Mouse (Mus musculus) cerebellum, adult 11-12 months (tissue): ENCODE data around the gene Sh3rf1.

Source experiments
- DNase-seq: peaks from one replicate; pipeline ENCODE4 v3.0.0; 2022

The Sh3rf1 gene

DNA sequence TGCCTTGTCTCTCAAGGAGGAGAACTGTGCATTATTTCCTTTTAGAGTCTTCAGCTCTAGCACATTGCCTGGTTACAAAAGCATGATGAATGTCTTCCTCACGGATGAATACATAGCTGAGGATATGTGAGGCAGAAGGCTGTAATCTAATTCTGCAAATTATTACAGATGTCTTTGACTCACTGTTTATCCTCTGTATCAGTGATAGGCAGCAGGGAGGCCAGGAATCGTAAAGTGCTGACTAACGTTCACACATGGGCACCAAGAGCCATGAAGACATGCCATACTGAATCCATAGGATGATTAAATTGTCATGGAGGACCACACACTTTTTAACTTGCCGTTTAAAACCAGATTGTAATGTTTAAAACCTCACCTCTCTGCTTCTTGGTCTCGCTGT lies 103.7 kb downstream of the Sh3rf1 start:
- no peak for DNase-seq

DNA sequence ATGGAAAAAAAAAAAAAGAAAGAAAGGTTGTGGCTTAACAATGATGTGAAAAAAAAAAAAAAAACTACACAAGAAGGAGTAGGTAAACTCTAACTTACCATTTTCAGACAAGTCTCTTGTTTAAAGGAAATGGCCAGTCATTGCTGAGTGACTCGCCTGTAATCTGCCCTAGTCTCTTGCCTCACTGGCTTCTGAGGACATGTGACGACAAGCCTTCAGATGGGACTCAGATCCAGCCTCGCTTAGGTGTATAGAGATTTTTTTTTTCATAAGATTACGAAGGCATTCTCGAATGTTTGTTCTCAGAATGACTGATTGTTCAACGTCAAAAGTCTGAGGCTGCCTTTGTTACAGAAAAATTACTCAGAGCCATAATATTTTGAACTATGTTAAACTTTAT lies 116.0 kb downstream of the Sh3rf1 start:
- no peak for DNase-seq

DNA sequence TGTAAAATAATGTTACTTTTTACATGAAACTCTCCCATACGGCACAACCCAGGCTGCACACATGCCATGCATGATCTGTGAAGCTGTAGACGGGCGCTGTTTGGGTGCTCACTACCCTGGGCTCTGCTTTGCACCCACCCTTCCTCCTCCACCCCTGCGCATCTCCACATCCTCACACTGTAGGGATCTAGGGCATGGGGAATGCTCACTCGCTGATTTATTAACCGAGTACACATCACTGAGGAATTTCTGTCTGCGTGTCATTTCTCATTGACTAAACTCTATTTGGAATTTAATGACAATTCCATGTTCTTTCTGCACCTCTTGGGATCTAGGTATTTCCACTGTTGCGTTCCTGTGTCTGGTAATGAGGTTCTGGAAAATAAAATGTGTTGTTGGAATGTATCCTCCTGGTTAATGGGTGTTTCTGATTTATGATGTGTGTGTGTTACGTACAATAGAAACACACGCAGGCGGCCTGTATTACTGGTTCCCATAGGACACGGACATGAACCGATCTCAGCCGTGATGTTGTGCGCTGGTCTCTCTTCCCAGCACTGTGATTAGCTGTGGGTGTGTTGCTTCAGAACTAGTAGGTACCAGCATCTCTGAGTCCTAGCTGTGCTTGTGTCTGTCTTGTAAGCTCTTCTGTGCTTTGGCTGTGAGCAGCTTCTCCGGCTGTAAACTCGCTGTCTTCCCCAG lies 116.8 kb downstream of the Sh3rf1 start:
- DNase-seq: no peak

DNA sequence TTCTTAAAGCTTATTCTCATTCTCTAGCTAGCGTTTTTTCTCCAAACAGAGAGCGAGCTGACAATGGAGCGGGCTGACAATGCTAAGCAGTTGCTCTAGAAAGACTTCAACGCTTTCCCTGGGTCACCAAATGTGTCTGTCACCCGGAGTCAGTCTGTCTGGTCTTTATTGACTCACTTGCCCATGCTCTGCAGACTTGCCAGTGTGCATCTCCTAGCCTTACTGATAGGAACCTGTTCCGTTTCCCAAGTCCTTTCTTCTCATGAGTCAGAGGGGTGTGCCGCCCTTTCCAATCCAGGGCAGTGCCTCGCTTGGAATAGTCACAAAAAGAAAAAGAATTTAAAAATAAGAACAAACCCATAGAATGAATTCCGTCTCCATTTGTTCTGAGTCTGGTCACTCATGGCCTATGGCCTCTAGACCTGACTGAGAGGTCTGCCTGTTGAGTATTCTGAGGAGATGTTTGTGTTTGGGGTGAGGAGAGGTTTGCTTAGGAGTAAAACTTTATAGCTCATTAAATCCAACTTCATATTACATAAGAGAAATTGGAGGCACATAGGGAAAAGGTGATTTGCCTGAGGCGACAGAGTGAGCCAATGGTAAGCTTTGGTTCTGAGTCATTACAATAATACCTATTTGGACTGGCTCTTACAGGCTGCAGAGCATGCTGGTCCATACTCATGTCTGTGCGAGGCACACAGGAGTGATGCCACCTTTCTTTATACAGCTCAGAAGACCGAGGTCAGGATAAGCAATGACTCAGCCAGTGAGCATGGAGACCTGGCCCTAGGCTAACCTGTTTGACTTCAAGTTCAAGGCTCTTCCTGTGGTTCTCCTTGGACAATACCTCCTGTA lies 118.1 kb downstream of the Sh3rf1 start:
- DNase-seq: no peak

DNA sequence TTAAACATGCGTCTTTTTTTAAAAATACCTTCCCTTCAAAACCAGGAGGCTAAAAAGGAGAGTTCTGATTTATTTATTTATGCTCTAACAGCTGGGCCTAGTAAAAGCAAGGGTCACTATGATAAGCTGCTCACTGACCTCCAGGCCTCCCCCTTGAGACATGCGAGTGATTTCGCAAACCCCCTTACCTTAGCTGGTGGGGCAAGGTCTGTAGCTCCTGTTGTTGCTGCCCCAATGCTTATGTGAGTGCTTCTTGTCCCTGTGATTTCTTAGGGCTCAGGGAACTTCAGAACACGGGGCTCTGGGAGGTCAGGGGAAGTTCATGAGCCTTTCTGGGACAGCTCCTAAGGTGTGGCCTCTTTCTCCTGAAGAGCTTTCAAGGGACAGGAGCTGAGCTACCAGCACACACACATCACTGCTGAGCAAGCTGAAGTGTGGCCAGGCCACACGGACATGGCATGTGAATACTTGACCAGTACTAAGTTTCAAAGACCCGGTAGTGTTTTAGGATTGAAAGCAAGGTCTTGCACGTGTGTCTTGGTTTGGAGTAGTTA lies 118.9 kb downstream of the Sh3rf1 start:
- DNase-seq: no peak

DNA sequence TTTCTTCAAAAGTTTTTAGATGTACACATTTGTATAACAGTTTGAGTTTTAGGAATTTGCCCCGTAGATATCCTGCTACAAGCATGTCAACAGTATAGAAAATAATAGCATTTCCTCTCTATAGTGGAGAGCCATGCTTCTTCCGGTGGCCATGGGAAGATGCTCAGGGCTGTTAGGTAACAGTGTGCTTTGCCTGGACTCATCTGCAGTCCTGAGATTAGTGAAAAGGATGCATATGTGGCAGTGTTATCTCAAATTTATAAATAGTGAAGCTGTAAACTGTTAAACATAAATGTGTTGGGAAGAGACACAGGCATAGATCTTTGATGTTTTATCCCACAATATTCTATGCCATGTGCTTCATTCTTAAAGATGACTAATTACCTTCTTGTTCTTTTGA lies 120.8 kb downstream of the Sh3rf1 start:
- no peak for DNase-seq

DNA sequence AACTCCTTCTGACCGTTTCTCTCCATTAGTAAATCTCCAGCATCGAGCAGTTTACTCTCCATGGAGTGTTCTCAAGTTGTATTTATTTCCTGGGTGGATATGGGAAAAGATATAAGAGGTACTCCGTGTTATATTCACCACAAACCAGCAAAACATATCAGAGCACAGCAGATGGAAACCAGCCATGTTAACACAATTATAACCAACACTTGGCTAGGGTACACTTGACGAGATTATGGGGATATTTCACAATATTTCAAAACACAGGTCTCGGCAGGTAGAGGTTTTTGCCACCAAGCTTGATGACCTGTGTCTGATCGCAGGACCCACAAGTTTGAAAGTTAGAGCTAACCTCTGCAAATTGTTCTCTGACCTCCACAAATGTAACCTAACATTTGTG lies 123.3 kb downstream of the Sh3rf1 start:
- no peak for DNase-seq

DNA sequence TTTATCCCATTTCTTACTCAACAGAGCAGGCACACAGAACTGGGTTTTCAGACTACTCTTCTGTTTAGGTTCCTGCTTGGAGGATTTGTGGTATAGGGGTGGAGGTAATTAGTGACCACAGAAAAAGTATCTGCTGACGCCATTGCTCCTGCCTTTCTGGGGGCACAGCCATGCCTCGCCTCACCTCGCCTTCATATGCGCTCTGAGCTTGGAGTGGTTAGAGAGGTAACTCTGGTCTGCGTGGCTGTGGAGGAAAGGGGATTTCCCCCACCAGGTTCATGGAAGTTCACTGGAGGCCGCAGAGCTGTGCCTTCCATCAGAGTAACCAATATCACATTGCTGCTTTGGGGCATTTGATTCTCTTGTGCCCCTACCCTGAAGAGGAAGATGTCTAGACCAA lies 123.9 kb downstream of the Sh3rf1 start:
- DNase-seq: no peak

DNA sequence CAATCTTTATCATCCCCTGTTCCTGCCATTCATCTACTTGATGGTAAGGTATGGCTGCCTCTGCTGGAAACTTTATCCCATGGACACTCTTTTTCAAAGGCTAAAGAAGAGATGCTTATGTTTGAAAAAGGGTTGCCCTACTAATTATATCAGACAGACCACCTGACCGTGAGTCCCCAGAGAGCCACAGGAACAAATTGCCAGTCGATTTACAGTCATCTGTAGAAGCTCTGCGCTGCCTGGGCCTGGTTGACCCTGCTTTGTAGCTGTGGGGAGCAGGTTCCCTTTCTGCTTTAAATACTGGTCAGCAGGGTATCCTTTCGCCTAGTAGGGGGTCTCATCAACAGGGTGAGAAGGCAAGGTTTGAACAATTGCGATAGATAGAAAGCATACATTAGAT lies 124.4 kb downstream of the Sh3rf1 start:
- DNase-seq: no peak

DNA sequence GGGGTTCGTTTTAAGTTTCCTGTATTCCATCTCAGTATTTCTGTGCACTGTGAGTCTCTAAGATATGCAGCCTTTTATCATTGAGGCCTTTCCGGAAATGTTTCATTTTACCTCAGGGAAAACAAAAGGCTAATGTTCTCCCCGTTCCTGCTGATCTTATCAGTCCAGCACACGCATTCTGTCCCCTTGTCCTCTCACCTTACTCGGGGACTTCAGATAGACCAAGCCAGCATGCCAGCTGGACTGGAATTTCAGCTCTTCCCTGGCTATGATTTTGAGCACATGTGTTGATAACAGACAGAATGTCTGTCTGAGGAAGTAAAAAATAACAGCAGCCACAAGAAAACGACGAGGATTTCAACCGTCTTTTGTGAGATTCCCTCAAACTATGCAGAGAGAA lies 124.8 kb downstream of the Sh3rf1 start:
- DNase-seq: no peak

DNA sequence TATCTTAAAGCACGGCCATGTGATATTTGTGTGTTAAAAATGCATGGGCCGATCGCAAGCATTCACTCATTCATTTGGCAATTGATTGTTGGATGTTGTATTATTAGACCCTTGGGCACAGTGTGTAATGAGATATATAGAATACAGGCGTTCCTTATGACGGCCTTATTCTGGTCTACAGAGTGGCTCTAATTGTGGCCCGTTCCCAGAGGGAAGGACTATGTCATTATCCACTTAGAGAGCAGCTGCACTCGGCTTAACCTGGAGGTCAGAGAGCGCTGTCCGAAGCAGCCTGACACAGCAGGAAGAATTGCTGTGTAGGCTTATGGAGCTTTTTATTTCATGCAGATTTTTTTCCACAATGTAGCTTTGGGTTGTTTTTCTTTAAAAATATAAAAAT lies 126.8 kb downstream of the Sh3rf1 start:
- no peak for DNase-seq

DNA sequence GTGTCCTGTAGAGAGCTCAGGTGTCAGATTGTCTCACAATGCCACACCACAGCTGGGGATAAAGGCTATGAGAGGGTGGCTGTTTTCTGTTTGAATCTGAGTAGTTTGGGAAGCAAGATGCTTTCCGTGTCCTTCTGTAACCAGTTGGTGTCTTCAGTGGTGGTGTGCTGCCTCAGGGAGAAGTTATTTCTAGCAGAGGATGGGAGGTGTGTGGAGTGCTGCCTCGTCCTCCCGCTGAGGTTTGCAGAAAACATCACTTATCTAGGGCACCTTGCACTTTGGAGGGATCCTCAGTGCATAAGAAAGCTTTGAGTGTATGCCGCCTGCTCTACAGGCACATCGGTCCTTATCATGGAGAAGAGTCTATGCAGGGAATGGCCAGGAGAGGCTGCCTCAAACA lies 128.0 kb downstream of the Sh3rf1 start:
- no peak for DNase-seq

DNA sequence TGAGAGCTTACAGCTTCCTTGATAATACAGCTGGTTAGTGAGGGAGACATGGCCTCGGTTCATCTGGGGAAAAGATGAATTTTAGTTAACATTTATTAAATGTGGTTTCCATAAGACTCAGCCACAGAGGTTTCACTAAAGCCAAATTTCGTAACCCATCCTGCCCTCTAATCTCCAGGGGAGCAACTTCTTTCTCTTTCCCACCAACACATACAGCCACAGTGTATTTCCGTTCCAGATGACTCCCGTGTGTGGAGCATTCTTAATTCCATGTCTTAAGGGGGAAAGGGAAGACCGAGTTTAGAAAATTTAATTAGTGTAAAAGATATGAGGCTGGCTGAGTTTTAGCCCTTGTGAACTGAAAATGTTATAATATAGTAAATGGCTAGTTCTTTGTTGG lies 131.8 kb downstream of the Sh3rf1 start:
- no peak for DNase-seq

DNA sequence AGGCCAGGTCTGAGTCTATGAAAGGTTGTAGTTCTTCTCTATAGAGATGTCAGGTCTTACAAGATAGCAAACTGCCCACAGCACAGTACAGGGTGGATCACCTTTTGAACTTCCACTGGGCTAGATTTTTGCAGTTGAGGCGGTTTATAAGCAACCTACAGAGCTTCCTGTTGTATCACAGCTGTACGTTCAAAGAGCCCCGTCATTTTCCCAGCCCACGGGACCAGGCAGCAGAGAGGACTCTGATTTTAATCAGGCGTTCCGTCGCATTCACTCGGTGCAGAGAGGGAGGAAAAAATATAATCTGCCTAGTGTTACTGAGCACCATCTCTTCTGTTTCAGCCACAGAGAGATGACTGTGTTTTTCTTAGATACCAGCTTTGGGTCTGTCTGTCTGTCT lies 135.3 kb downstream of the Sh3rf1 start:
- no peak for DNase-seq

DNA sequence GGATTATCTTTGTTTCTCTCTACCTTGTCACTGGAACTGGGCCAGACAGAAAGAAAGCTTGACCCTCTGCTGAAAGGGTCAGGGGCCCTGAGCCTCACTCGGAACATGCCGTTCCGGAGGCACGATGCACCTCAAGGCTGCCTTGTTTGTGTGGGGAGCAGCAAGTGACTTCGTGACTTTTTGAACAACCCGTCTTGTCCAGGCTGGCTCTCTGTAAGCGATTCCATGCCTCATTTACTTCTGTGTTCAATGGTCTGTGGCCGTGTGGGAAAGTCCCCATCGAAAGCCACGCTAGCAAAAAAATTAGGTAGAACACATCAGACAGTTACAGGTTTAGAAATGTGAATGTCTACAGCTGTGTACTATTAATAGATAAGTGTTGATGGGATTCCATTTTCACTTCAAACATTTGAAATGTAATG lies 136.2 kb downstream of the Sh3rf1 start:
- no peak for DNase-seq

DNA sequence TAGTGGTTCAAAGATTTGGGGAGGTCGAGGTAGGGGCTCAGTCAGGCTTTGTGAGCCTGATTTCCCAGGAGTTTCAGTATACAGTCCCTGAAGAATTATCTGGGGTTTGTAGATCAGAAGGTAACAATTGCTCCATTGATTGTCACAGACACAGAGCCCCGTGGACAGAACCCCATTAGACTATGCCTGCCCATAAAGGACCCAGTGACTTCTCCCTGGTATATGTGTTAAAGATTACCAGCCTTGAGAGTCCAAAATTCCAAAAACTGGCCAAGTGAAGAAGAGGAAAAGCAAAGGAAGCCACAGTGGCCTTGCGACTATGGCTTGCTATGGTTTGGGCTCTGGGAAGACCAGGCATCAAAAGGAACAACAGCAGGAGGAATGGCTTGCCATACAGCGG lies 136.7 kb downstream of the Sh3rf1 start:
- DNase-seq: no peak

DNA sequence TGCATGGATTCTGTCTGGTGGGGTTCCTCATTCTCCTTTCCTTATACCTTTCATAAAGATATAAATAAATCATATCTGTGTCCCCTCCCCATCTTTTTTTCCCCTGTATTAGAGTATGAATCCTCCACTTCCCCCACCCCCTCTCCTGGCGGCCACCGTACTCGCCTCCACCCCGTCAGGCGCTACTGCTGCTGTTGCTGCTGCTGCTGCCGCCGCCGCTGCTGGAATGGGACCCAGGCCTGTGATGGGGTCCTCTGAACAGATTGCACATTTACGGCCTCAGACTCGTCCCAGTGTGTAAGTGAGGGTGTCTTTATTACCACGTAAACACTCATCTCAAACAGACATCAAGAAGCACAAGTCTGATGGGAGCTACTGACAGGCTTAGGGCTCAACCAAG lies 137.8 kb downstream of the Sh3rf1 start:
- no peak for DNase-seq

DNA sequence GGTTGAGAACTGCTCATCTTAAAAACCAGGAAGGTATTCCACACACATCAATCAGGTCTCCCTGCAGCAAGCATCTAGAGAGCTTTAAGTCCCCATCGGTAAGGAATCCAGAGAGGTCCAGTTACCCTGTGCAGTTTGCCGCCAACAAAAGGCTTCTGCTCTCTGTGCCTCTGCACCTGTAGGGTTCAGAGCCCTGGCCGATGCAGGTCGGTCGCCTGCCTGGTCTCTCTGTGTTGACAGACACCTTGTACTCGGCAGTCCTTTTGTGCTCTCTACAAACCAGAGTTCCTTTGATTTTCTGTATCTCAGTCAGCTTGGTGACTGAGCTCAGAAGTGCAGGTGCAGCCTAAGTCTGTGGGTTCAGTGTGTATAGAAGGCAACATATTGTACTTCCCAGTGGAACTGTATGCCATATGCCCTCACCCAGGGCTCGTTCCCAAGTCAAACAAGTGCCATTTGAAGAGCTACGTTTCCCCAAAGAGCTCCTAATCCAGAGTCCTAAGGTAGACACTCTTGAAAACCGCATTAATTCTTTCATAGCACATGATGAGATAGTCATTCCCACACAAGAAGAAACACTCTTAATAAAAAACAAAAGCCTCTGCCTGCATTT lies 138.7 kb downstream of the Sh3rf1 start:
- no peak for DNase-seq

DNA sequence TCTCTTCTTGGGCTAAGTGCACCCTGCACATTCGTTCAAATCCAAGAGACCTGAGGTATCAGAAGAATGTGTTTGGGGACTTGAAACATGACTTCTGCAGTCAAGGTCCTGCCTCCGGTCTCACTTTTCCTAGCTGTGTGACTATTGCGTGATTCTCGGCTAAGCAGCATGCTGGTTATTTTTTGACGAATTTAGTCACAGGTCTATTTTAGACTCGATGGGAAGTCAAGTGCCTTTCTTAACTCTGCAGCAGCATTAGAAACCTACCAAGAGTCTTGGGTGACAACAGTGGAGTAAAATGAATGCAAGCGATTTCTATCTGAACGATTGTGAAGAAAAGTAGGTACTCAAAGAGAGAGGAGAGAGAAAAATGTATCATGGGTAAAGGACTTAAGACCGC lies 149.6 kb downstream of the Sh3rf1 start:
- DNase-seq: no peak

DNA sequence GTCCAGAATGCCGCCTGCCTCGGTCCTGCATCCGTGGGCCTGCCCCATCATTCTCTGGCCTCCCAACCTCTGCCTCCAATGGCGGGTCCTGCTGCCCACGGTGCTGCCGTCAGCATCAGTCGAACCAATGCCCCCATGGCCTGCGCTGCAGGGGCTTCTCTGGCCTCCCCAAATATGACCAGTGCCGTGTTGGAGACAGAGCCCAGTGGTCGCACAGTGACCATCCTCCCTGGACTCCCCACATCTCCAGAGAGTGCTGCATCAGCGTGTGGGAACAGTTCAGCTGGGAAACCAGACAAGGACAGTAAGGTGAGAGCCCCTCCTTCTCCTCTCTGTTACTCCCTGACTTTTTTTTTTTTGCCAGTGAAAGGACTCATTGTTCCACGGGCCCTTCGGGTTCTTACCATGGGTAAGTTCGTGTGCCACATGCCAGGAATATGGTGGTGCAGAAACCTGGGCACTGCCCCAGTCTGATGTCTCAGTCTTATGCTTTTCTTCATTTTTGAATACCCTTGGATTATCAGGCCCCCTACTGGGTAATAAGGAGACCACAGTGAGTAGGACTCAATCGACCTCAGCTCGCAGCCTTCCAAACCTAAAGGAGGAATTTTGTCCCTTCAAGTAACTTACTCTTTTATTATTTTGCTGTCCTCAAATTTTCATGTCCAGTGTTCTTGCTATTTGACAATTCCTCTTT lies 150.5 kb downstream of the Sh3rf1 start:
- DNase-seq: no peak

DNA sequence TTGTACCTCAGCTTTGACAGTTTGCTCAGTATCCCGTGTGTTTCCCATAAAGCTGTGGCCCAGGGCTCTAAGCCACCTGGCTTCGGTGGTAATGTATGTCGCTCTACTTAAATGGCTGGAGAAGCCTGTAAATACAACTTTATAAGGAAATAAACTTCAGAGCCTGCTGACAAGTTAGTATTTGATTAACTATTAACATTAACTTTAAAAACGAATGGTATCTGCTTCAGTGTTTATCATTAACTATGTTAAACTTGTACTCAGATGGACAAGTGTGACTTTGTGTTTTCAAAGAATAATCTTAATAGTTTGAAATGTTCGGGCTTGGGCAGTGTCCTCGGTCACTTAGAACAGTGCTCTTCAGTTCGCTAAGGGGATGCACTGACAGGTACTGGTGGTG lies 151.5 kb downstream of the Sh3rf1 start:
- DNase-seq: no peak

DNA sequence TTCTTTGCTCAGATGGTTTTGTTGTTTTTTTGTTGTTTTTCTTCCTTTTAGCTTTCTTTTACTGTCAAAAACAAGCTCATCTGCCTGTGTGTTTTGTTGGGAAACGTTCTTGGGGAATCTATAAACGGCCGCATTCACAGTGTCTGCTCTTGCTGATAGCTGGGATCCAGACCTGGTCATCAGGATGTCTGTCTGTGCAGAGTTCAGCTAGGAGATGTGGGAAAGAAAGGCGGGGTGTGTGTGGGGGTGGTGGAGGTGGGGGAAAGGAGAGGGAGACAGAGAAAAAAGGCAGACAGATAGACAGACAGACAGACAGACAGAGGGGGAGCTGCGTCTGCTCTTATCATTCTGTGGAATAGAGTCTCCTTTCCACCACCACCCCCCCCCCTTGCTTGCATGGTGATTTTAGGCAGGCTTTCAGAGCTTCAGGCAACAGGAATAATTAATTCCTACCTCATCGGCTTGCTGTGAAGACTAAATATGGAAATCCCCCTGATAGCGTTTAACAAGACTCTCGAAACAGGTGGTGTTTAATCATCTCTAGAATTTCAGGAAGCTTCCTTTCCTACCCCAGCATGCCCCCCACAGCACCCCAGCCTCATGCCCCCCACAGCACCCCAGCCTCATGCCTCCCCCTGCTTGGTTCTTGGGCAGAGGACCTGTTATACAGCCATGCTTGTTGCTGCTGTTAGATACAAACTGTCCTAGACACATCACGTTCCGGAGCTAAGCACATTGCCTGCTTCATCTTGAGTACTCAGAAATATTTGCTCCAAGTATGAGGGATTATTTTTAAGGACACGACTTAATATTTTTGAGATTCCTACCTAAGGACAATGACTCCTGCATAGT lies 155.4 kb downstream of the Sh3rf1 start:
- DNase-seq: no peak
